Mouse (Mus musculus): ENCODE measurements around the gene Gm39115. TPM values are rescaled to one million over a fixed set of nuclear protein-coding genes. Genes with fewer than 3 reads are reported as not detected.
"Not testable (repeated sequence)": the region's sequence is repeated elsewhere in the genome, so short reads cannot be mapped to it uniquely, and the experiment has no call there.

Gm39115 gene
- polyA plus RNA-seq, 1 experiment from 2014 or later: not detected

DNA sequence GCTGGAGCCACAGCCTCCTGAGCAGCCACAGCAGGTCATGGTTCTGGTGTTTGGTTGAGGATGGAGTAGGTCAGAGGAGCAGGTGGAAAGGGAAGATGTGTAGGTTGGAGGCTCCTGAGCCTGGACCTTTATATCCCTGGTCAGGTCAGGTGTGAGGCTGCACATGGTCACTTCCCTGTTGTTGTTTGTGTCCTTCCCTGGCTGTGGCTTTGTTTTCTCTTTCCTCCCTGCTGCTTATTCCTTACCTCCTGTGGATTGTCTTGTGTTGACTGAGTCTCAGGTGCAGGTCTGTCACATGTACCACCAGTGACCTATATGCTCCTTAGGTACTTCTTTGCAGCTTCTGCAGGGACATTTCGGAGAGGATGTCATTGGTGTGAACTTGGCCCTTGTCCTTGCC, 8.7 kb upstream of the Gm39115 start, which contains the start of gene Gm45337:
Gene Gm45337, minus strand, starts transcription at position 101 of the 400 bp plus-strand sequence.
- Histone ChIP-seq H3K9ac (no peak within 1 kb of the TSS), H3K4me2 (no peak within 1 kb of the TSS), H3K27me3 (replicated peaks) (no peaks in the 10 kb centered on the region), H3K27ac (no peak within 1 kb of the TSS), H3K9me3 (no peaks in the 10 kb centered on the region), H3K4me1 (no peaks in the 10 kb centered on the region), H3K36me3 (no peaks in the 10 kb centered on the region), H3K4me3 (replicated peaks) (no peak within 1 kb of the TSS)
- 67% methylated on average over 1 of the region's 1 CpGs for WGBS
- ATAC-seq (ENCODE audit: insufficient read depth, low FRiP score, low read depth): no peak

DNA sequence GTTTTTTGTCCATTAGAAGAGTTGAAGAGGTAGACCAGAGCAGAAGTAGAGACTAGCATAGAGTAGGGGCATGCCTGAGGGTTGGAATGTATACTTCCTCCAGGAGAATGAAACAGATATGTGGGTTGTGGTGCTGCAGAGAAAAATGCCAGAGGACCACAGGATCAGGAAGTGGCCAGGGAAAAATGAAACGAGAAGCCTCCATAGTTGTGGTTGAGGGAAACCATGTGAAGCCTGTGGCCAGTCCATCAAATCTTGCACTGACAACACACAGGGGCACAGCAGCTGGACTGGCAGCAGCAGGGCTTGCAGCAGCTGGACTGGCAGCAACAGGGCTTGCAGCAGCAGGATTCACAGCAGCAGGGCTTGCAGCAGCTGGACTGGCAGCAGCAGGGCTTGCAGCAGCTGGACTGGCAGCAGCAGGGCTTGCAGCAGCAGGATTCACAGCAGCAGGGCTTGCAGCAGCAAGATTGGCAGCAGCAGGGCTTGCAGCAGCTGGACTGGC, 7.7 kb upstream of the Gm39115 start:
- 41% methylated on average over 1 of the region's 1 CpGs for WGBS
- ATAC-seq (ENCODE audit: insufficient read depth, low FRiP score, low read depth); H3K27me3 ChIP-seq (replicated peaks); H3K9ac ChIP-seq; H3K4me1 ChIP-seq; H3K27ac ChIP-seq; H3K4me3 ChIP-seq (replicated peaks); H3K4me2 ChIP-seq; H3K36me3 ChIP-seq; H3K9me3 ChIP-seq: not testable (repeated sequence)

DNA sequence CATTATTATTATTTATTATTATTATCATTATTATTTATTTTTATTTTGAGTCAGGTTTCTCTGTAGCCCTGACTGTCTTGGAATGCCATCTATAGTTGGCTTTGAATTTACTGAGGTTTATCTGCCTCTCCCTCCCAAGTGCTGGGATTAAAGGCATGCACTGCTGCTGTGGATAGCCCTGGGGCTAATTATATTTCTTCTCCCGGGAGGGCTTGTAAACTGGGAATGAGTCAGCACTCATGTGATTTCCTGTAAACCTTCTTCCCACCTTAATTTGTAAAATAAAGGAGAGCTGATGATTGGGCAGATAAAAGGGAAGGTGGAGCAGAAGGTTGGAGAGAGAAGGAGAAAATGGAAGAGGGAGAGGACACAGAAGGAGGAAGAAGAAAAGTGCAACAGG, 4.9 kb upstream of the Gm39115 start:
- no peaks in the 10 kb centered on the region for H3K27me3 ChIP-seq (replicated peaks)
- H3K27ac ChIP-seq: no peak overlapping the region
- ATAC-seq (ENCODE audit: insufficient read depth, low FRiP score, low read depth): no peak
- no peaks in the 10 kb centered on the region for H3K9me3 ChIP-seq
- WGBS: 30% methylated on average over 1 of the region's 1 CpGs
- no peak overlapping the region for H3K4me2 ChIP-seq
- no peak overlapping the region for H3K4me3 ChIP-seq (replicated peaks)
- H3K4me1 ChIP-seq: no peaks in the 10 kb centered on the region
- no peak overlapping the region for H3K9ac ChIP-seq
- H3K36me3 ChIP-seq: no peaks in the 10 kb centered on the region

DNA sequence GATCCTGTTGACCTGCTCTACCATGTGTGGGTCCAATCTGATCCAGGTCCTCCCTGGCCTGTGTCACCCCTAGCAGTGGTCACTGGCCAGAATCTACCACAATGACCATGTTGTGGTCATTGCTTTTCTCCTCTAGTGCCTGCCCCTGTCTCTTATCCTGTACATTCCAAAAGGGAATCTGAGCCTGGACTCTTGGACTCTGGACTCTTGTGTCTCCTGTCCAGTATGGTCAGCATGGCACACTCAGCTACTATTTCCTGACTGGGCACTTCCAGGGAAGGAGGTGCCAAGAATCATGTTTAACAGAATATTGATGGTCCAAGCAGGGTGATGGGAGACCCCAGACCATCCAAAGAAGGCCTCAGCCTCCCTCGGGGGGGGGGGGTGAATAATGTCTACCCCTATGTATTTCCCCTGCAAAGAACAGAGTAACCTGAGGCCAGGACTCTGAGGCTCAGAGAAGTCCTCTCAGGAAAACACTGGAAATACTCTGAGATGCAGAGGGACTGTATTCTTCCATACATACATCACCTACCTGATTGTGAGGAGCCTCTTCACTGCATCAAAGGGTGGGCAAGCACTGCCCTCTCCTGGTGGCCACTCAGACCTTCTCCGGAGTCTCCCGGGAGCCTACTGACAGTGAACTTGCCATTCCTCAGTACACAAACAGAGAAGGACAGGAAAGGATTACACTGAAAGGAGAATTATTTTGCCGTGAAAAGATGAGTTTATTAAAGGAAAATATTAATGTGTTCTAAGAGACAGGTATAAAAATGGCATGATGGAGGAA, 1.4 kb downstream of the Gm39115 start:
- WGBS: 44% methylated on average over 4 of the region's 4 CpGs
- ATAC-seq (ENCODE audit: insufficient read depth, low FRiP score, low read depth): no peak

DNA sequence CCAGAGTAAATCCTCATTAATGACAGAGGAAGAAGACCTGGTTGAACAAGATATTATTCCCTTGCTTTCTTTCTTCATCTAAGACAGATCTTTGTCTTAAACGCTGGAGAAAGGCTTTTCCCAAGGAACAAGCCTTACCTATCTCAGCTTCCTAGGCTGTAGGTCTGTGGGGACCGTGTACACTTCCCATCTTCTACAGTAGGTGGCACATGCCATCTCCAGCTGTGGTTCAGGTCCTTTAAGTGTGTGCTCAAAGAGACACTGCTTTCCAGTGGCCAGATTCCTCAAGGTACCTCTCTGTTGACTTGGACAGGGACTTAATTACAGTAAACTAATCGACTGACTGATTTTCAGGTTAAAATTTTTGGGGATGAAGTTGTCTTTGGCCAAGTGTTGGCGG, 7.0 kb downstream of the Gm39115 start:
- no peaks in the 10 kb centered on the region for H3K4me1 ChIP-seq
- H3K9ac ChIP-seq: no peak overlapping the region
- ATAC-seq (ENCODE audit: insufficient read depth, low FRiP score, low read depth): no peak
- no peaks in the 10 kb centered on the region for H3K27me3 ChIP-seq (replicated peaks)
- WGBS: 60% methylated on average over 4 of the region's 4 CpGs
- H3K4me2 ChIP-seq: no peak overlapping the region
- H3K4me3 ChIP-seq (replicated peaks): no peak overlapping the region
- H3K27ac ChIP-seq: no peak overlapping the region
- H3K36me3 ChIP-seq: no peaks in the 10 kb centered on the region
- no peaks in the 10 kb centered on the region for H3K9me3 ChIP-seq

More for the DNA sequence above, 1.4 kb downstream of the Gm39115 start:
- no peaks in the 10 kb centered on the region for H3K27me3 ChIP-seq (replicated peaks)
- no peak overlapping the region for H3K9ac ChIP-seq
- H3K9me3 ChIP-seq: no peaks in the 10 kb centered on the region
- H3K4me3 ChIP-seq (replicated peaks): no peak overlapping the region
- H3K4me1 ChIP-seq: no peaks in the 10 kb centered on the region
- no peaks in the 10 kb centered on the region for H3K36me3 ChIP-seq
- H3K4me2 ChIP-seq: no peak overlapping the region
- H3K27ac ChIP-seq: no peak overlapping the region

DNA sequence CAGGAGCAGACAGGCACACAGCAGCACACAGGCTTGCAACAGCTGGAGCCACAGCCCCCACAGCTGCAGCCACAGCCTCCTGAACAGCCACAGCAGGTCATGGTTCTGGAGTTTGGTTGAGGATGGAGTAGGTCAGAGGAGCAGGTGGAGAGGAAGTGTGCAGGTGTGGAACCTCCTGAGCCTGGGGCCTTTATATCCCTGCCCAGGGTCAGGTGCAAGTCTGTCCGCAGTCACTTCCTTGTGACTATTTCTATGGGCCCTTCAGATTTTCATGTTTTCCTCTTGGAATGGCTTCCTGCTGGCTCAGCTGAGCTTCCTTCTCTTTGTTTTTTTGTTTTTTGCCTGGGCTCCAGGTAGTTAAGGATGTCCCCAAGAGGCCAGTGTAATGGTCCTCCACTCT, 15.2 kb downstream of the Gm39115 start, which contains the start of gene Gm45618:
Gene Gm45618, minus strand, starts transcription at position 101 of the 400 bp plus-strand sequence.
- ATAC-seq (ENCODE audit: insufficient read depth, low FRiP score, low read depth): not testable (repeated sequence)
- 61% methylated on average over 1 of the region's 1 CpGs for WGBS

DNA sequence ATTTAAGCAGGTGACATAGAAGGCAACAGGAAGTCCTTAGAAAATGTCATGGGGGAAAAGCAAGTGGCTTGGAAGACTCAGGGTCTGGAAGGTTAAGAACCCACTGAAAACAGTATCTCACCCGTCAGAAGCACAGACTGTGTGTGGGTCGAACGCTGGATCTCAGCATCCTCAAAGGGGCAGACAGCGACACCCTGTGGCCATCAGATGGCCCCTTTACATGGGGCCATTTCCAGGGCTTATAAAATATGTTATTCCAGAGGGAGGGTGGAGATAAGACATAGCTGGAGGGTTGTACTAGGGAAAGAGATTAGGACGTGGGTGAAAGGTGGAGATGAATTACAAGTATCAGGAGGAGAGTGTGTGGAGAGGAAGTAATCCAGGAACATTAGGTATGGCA, 16.2 kb downstream of the Gm39115 start:
- H3K4me3 ChIP-seq (replicated peaks): no peak overlapping the region
- 22% methylated on average over 5 of the region's 5 CpGs for WGBS
- H3K36me3 ChIP-seq: no peaks in the 10 kb centered on the region
- H3K27me3 ChIP-seq (replicated peaks): no peaks in the 10 kb centered on the region
- no peaks in the 10 kb centered on the region for H3K9me3 ChIP-seq
- H3K9ac ChIP-seq: no peak overlapping the region
- no peak for ATAC-seq (ENCODE audit: insufficient read depth, low FRiP score, low read depth)
- H3K4me2 ChIP-seq: no peak overlapping the region
- no peak overlapping the region for H3K27ac ChIP-seq
- no peaks in the 10 kb centered on the region for H3K4me1 ChIP-seq

More for the DNA sequence above, 15.2 kb downstream of the Gm39115 start, which contains the start of gene Gm45618:
- H3K4me2 ChIP-seq; H3K27me3 ChIP-seq (replicated peaks); H3K9me3 ChIP-seq; H3K36me3 ChIP-seq; H3K4me3 ChIP-seq (replicated peaks); H3K4me1 ChIP-seq; H3K9ac ChIP-seq; H3K27ac ChIP-seq: not testable (repeated sequence)

DNA sequence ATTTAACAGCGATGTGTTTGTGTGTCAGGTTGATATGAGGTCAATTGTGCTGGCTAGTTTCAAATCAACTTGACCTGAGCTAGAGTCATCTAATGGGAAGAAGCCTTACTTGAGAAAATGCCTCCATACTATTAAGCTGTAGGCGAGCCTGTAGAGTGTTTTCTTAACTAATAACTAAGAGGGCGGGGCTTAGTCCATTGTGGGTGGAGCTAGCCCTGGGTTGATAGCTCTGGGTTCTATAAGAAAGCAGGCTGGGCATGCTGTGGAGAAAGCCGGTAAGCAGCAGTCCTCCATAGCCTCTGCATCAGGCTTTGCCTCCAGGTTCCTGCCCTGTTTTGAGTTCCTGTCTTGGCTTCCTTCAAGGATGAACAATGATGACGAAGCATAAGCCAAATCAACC, 31.1 kb downstream of the Gm39115 start:
- Histone ChIP-seq H3K36me3 (no peaks in the 10 kb centered on the region), H3K9ac (no peak overlapping the region), H3K27me3 (replicated peaks) (no peaks in the 10 kb centered on the region), H3K4me2 (no peak overlapping the region), H3K9me3 (no peaks in the 10 kb centered on the region), H3K27ac (no peak overlapping the region), H3K4me3 (replicated peaks) (no peak overlapping the region), H3K4me1 (no peaks in the 10 kb centered on the region)
- no peak for ATAC-seq (ENCODE audit: insufficient read depth, low FRiP score, low read depth)
- WGBS: 53% methylated on average over 5 of the region's 5 CpGs

DNA sequence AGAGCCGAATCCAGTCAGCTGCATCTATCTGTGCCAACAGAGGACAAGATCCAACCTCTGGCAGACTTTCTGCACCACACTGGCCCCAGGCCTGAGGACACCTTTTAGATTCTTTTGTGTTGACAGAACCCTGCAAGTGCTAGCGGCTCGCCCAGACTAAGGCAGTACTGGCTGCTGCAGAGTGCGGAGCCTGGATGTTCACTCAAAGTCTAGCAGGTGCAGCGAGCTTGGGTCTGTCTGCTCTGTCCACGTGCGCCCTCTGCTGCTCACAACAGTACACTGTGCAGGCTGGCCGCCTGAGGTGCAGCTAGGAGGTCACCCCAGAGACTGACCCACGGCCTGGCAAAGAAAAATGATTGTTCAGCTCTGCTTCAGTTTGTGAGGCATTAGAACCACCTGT, 38.1 kb downstream of the Gm39115 start:
- no peaks in the 10 kb centered on the region for H3K9me3 ChIP-seq
- H3K9ac ChIP-seq: no peak overlapping the region
- H3K27ac ChIP-seq: no peak overlapping the region
- ATAC-seq (ENCODE audit: insufficient read depth, low FRiP score, low read depth): peak; percentile 59
- peaks cover 15% of the 10 kb centered on the region for H3K4me1 ChIP-seq
- H3K4me2 ChIP-seq: no peak overlapping the region
- WGBS: 7% methylated on average over 9 of the region's 9 CpGs
- H3K4me3 ChIP-seq (replicated peaks): no peak overlapping the region
- H3K36me3 ChIP-seq: no peaks in the 10 kb centered on the region
- peaks cover 44% of the 10 kb centered on the region for H3K27me3 ChIP-seq (replicated peaks)

DNA sequence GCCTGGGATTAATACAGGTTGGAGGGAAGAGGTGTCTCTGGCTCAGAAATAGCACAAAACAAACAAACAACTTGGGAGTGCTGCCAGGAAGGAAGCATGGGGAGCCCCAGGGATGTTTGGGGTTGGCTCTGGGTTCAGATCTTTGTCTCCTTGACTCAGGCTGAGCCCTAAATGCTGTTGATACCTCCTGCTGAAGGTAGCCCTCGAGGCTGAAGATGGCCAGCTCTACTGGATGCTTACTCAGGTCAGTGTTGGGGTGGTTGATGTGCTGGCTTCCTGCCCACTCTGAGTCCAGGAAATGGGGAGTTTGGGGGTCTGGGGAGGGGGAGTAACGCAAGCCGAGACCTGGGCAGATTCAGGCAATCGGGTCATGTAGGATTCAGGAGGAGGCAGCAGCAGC, 39.1 kb downstream of the Gm39115 start:
- Histone ChIP-seq H3K9ac (no peak overlapping the region), H3K4me2 (no peak overlapping the region), H3K9me3 (no peaks in the 10 kb centered on the region), H3K27ac (no peak overlapping the region), H3K36me3 (no peaks in the 10 kb centered on the region), H3K4me1 (peaks cover 15% of the 10 kb centered on the region), H3K4me3 (replicated peaks) (no peak overlapping the region), H3K27me3 (replicated peaks) (peaks cover 53% of the 10 kb centered on the region)
- 69% methylated on average over 4 of the region's 4 CpGs for WGBS
- no peak for ATAC-seq (ENCODE audit: insufficient read depth, low FRiP score, low read depth)

DNA sequence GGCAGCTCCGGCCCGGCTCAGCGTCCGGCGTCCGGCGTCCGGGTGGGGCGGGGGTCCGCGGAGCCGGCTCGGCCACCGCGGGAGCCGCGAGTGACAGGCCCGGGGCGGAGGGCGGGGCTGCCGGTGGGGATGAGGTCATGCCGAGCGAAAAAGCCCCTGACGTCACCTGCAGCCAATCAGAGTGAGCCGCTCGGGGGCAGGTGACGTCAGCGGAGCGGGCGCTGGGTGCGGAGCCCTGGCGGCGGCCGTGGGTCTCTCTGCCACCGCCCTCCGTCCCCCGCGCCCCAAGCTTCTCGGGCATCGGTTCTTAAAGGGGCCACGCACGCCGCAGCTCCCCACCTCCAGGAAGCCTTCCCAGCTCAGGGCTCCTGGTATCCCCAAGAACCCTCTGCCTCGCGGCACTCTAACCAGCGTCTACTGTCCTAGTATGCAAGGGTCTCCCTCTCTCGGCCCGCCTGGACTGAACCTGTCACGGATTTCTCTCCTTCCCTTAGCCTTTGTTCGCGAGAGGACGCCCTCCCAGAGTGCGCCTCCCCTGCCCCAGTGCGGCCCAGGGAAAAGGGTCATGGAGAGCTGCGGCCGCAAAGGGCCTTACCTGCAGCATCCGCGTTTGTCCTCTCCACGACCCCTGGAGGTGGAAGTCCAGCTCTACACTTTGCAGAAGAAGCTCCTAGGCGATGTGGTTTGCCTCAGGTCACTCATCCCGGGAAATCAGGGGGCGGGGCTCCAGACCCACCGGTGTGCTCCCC, 40.5 kb downstream of the Gm39115 start, which contains the start of gene Dusp8:
Gene Dusp8, minus strand, starts transcription at position 661 of the 749 bp plus-strand sequence.
- Histone ChIP-seq H3K9ac (peak within 1 kb of the TSS; percentile 73), H3K4me1 (peaks cover 15% of the 10 kb centered on the region), H3K4me2 (peak within 1 kb of the TSS; percentile 99), H3K27me3 (replicated peaks) (peaks cover 57% of the 10 kb centered on the region), H3K9me3 (no peaks in the 10 kb centered on the region), H3K27ac (peak within 1 kb of the TSS; percentile 44; the same call in 1 of the 2 replicates), H3K36me3 (no peaks in the 10 kb centered on the region), H3K4me3 (replicated peaks) (peak within 1 kb of the TSS; percentile 70)
- under 1% methylated on average over 60 of the region's 63 CpGs for WGBS
- ATAC-seq (ENCODE audit: insufficient read depth, low FRiP score, low read depth): peak; percentile 87

All from stomach, embryonic 15.5 days (tissue).